Mouse (Mus musculus): ENCODE data around the gene Ugt2b38. TPM values are rescaled to one million over a fixed set of nuclear protein-coding genes. Genes with fewer than 3 reads are reported as not detected.
"Not testable (repeated sequence)": the region's sequence is repeated elsewhere in the genome, so short reads cannot be mapped to it uniquely, and the experiment has no call there.

The Ugt2b38 gene
- polyA plus RNA-seq, 1 experiment from 2014 or later = not detected

DNA sequence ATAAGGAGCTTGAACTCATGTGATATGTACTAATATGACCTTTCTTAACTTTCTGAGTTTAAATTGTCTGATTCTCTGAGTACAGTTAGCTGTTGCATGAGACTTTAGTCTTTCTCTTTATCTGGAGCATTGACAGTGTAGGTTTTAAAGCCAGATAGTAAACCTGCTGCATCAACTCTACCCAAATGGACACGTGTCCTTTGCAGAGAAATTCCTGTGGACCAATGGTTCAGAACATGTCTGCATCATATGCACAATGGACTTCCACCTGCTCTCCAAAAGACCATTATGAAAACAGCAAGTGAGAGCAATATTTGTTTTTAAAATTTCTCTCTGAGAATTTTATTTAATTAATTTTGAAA, 50.5 kb downstream of the Ugt2b38 start:
- no peak overlapping the region for H3K27ac ChIP-seq
- H3K9me3 ChIP-seq = no peaks in the 10 kb centered on the region
- H3K4me1 ChIP-seq (replicated peaks) = no peaks in the 10 kb centered on the region
- H3K27me3 ChIP-seq = no peaks in the 10 kb centered on the region
- H3K9ac ChIP-seq (replicated peaks) = no peak overlapping the region
- 93% methylated on average over 1 of the region's 1 CpGs for WGBS
- no peaks in the 10 kb centered on the region for H3K36me3 ChIP-seq
- no peak overlapping the region for H3K4me2 ChIP-seq (replicated peaks)
- no peak for ATAC-seq
- no peak overlapping the region for H3K4me3 ChIP-seq (replicated peaks)

DNA sequence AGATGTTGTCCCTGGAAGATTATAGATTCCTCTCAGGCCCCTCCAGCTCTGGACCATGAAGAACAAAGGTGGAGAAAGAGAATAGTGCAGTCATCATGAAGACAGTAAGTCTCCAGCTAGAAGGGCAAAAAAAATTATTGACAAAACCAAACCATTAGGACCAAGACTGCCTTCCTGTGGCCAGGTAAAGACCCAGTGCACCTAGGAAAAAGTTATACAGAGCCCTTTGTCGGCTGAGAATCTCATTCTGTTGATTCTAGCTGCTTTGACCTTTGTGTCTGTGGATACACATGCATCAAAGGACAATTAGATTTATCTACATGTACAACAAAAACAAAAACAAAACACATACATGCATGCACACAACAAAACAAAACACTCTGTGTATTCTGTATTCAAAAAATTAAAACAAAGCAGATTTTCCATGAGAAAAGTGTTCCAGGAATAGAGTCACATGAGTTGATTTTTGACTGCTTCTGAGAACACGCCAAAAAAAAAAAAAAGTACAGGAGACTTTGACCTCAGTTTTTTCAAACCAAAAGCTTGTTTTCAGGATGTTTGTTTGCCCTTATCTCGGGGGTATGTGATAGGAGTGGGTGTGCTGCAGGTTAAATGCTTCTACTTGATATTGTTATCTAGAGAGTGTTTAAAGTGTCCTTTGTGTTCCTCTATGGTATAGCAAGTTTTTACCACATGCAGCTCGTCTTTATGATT, 51.1 kb downstream of the Ugt2b38 start:
- H3K27me3 ChIP-seq; H3K9ac ChIP-seq (replicated peaks); H3K4me3 ChIP-seq (replicated peaks); H3K4me1 ChIP-seq (replicated peaks); H3K27ac ChIP-seq; H3K36me3 ChIP-seq; ATAC-seq; H3K9me3 ChIP-seq; H3K4me2 ChIP-seq (replicated peaks): not testable (repeated sequence)
- WGBS = 80% methylated on average over 4 of the region's 4 CpGs

Other genes with a start within 250 kb of the Ugt2b38 start
- not detected in 2 replicates for gene Ugt2b37, start 169.4 kb downstream of the Ugt2b38 start, polyA plus RNA-seq (2015; fragmentation: Nextera tagmentation; extraction: Ambion mirVana)
- not detected in 2 replicates for gene Ugt2a3, start 87.0 kb downstream of the Ugt2b38 start, polyA plus RNA-seq (2015; fragmentation: Nextera tagmentation; extraction: Ambion mirVana)
- not detected in 2 replicates for gene Ugt2a2, start 58.1 kb upstream of the Ugt2b38 start, polyA plus RNA-seq (2015; fragmentation: Nextera tagmentation; extraction: Ambion mirVana)
- not detected in 2 replicates for gene Gm43638, start 62.6 kb upstream of the Ugt2b38 start, polyA plus RNA-seq (2015; fragmentation: Nextera tagmentation; extraction: Ambion mirVana)
- gene Ugt2a1, start 66.7 kb upstream of the Ugt2b38 start, polyA plus RNA-seq (2015; fragmentation: Nextera tagmentation; extraction: Ambion mirVana) = not detected in 2 replicates
- not detected in 2 replicates for gene Sult1b1, start 114.0 kb upstream of the Ugt2b38 start, polyA plus RNA-seq (2015; fragmentation: Nextera tagmentation; extraction: Ambion mirVana)
- gene Sult1d1, start 144.8 kb upstream of the Ugt2b38 start, polyA plus RNA-seq (2015; fragmentation: Nextera tagmentation; extraction: Ambion mirVana) = not detected in 2 replicates
- gene Sult1e1, start 167.4 kb upstream of the Ugt2b38 start, polyA plus RNA-seq (2015; fragmentation: Nextera tagmentation; extraction: Ambion mirVana) = not detected in 2 replicates
- gene Csn1s1, start 242.0 kb upstream of the Ugt2b38 start, polyA plus RNA-seq (2015; fragmentation: Nextera tagmentation; extraction: Ambion mirVana) = not detected in 2 replicates